In the genomic region with DNA sequence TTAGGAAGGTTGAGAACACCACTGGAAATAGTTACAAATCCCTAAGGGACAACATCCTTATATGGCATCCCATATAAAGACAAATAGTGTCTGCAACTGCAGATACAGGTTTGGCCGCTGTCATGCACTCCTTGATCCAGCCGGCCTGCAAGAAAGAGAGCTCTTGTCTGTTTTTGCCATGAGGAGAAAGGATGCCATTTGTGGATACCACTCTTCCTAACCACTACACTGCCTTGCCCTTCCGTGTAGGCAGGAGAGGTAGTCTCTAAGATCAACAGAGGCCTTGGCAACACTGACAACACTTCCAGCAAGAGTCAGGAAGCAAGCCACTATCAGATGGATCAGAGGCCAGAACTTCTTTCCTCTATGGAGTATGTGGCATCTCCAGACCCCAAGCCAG, we compare ENCODE assay signal across 8 mouse cellular contexts. TPM values are rescaled to one million over a fixed set of nuclear protein-coding genes. Genes with fewer than 3 reads are reported as not detected.
DNase-seq lines count a peak whose midpoint lies in the region; ATAC-seq and TF ChIP-seq lines count a peak whose summit lies in the region.

A gene (plus strand): TSS at position 301 of the 400 bp plus-strand sequence.

- no peaks in the 10 kb centered on the region for H3K27me3 ChIP-seq in erythroblast, embryonic 14.5 days (ENCODE audit: control insufficient read depth)
- H3K27me3 ChIP-seq in spleen, adult 2 months (ENCODE audit: control insufficient read depth, insufficient read depth, low read length): no peaks in the 10 kb centered on the region
- H3K27me3 ChIP-seq in limb, embryonic 15.5 days: no peaks in the 10 kb centered on the region
- H3K27me3 ChIP-seq in stomach, embryonic 16.5 days (ENCODE audit: control insufficient read depth, insufficient read depth, low read length): no peaks in the 10 kb centered on the region

- H3K9ac ChIP-seq in limb, embryonic 15.5 days: peak within 1 kb of the TSS; percentile 73
- peak within 1 kb of the TSS; percentile 83 for H3K9ac ChIP-seq in stomach, embryonic 16.5 days (ENCODE audit: low read length)

- peak within 1 kb of the TSS; percentile 74 for H3K4me2 ChIP-seq in limb, embryonic 15.5 days
- peak within 1 kb of the TSS; percentile 71 for H3K4me2 ChIP-seq in stomach, embryonic 16.5 days (ENCODE audit: low read depth, low read length)

- no peak within 1 kb of the TSS for H3K27ac ChIP-seq in spleen, adult 2 months (ENCODE audit: insufficient read depth, low read length)
- peak within 1 kb of the TSS; percentile 94 for H3K27ac ChIP-seq in limb, embryonic 15.5 days
- H3K27ac ChIP-seq in stomach, embryonic 16.5 days (ENCODE audit: low read length): peak within 1 kb of the TSS; percentile 84

- H3K9me3 ChIP-seq in erythroblast, embryonic 14.5 days (ENCODE audit: control insufficient read depth, low read length): no peaks in the 10 kb centered on the region
- H3K9me3 ChIP-seq in limb, embryonic 15.5 days: no peaks in the 10 kb centered on the region
- no peaks in the 10 kb centered on the region for H3K9me3 ChIP-seq in stomach, embryonic 16.5 days (replicated peaks; ENCODE audit: control insufficient read depth, low read length)

- TF ChIP-seq POLR2A in spleen, adult 2 months (IDR thresholded peaks at IDR 0.05; ENCODE audit: low read depth, low read length): no peak

- H3K4me3 ChIP-seq in erythroblast, embryonic 14.5 days (replicated peaks): peak within 1 kb of the TSS; percentile 82
- H3K4me3 ChIP-seq in spleen, adult 2 months (ENCODE audit: extremely low read depth, insufficient read depth, insufficient read length): peak within 1 kb of the TSS; percentile 89
- H3K4me3 ChIP-seq in limb, embryonic 15.5 days: peak within 1 kb of the TSS; percentile 79
- H3K4me3 ChIP-seq in stomach, embryonic 16.5 days (replicated peaks; ENCODE audit: low read length): peak within 1 kb of the TSS; percentile 67

- H3K4me1 ChIP-seq in erythroblast, embryonic 14.5 days (ENCODE audit: control insufficient read depth): peaks cover 34% of the 10 kb centered on the region
- peaks cover 8% of the 10 kb centered on the region for H3K4me1 ChIP-seq in spleen, adult 2 months (ENCODE audit: control insufficient read depth, insufficient read depth, insufficient read length)
- peaks cover 38% of the 10 kb centered on the region for H3K4me1 ChIP-seq in limb, embryonic 15.5 days
- peaks cover 16% of the 10 kb centered on the region for H3K4me1 ChIP-seq in stomach, embryonic 16.5 days (ENCODE audit: control insufficient read depth, insufficient read depth, low read length)

- H3K36me3 ChIP-seq in erythroblast, embryonic 14.5 days (ENCODE audit: control insufficient read depth): peaks cover 65% of the 10 kb centered on the region
- peaks cover 13% of the 10 kb centered on the region for H3K36me3 ChIP-seq in spleen, adult 2 months (ENCODE audit: control insufficient read depth, insufficient read depth, low read length)
- H3K36me3 ChIP-seq in limb, embryonic 15.5 days: peaks cover 48% of the 10 kb centered on the region
- H3K36me3 ChIP-seq in stomach, embryonic 16.5 days (ENCODE audit: control insufficient read depth, insufficient read depth, low read length): peaks cover 5% of the 10 kb centered on the region; the same call in 1 of the 2 replicates

- no peak for DNase-seq in spleen, adult 2 months (ENCODE audit: low read depth in 1 of 2, low spot score in 2 of 2)
- DNase-seq in spleen, adult 12 weeks (ENCODE audit: low spot score): no peak
- DNase-seq in thymus, postnatal 0 days (ENCODE audit: low spot score): no peak

- TF ChIP-seq CTCF in spleen, adult 2 months (IDR thresholded peaks at IDR 0.05; ENCODE audit: extremely low read depth, insufficient read depth, insufficient read length, insufficient replicate concordance): no peak

- WGBS in spleen, adult 2 months: 89% methylated on average over 3 of the region's 3 CpGs
- 76% methylated on average over 3 of the region's 3 CpGs for WGBS in limb, embryonic 15.5 days
- WGBS in stomach, embryonic 16.5 days: 80% methylated on average over 3 of the region's 3 CpGs

- ATAC-seq in erythroblast, adult 5-6 weeks (replicated peaks; ENCODE audit: low FRiP score, poor library complexity, severe bottlenecking): no peak
- ATAC-seq in limb, embryonic 15.5 days (ENCODE audit: insufficient number of reproducible peaks, low FRiP score, low TSS enrichment, low read depth): no peak
- ATAC-seq in stomach, embryonic 16.5 days (ENCODE audit: insufficient read depth, low FRiP score): no peak
- ATAC-seq in inflammation-experienced regulatory T-cells, adult 6 months: no peak

RNA-seq across cellular contexts. Expression of the gene that starts here (rescaled TPM):
- not detected in 2 replicates for polyA plus RNA-seq in erythroblast, embryonic 14.5 days (2012)
- not detected in 2 replicates for total RNA-seq in erythroblast, adult 5-6 weeks (2015; ENCODE audit: low replicate concordance)
- not detected in 2 replicates for total RNA-seq in erythroblast, adult 5-6 weeks (2017; ENCODE audit: low replicate concordance)
- polyA plus RNA-seq in spleen, adult 2 months (2012; rRNA removed): 0.08 TPM in 1 of 2 replicates, not detected in the other
- polyA plus RNA-seq in limb, embryonic 15.5 days (2015; fragmentation: Nextera tagmentation; extraction: Ambion mirVana): 0.09 and 0.14 TPM in 2 replicates
- polyA plus RNA-seq in stomach, embryonic 16.5 days (2015; fragmentation: Nextera tagmentation; extraction: Ambion mirVana): 0.12 TPM in 1 of 2 replicates, not detected in the other
- under 1 TPM in 2 of 3 experiments, not detected in 1; 0.50 to 0.75 TPM for polyA plus RNA-seq in inflammation-experienced regulatory T-cells, adult 6 months (2017; shearing (Covaris generic))
- polyA plus RNA-seq in thymus, postnatal 0 days (2015; fragmentation: Nextera tagmentation; extraction: Ambion mirVana): 0.27 and 0.47 TPM in 2 replicates
